Mouse (Mus musculus) embryonic facial prominence, embryonic 14.5 days (tissue): Measurements from ENCODE around the gene Vamp8. TPM values are rescaled to one million over a fixed set of nuclear protein-coding genes. Genes with fewer than 3 reads are reported as not detected.

ENCODE experiments used
- ATAC-seq: fragments of 200-750 bp; cut with Nextera tagmentation; 2 replicates; pipeline ENCODE4 v1.8.0; 2017; ENCODE audit warnings: low read depth, moderate number of reproducible peaks, moderate TSS enrichment
- DNase-seq: peaks from one replicate; pipeline ENCODE4 v3.0.0-alpha.2; 2015; ENCODE audit warnings: low spot score
- H3K27ac ChIP-seq: fragments of 300-500 bp; sonication (generic); replicated peaks from 2 replicates; pipeline ENCODE4 v1.5.1; 2014; ENCODE audit warnings: low read depth, mild to moderate bottlenecking, low read length, moderate library complexity
- H3K27me3 ChIP-seq: fragments of 300-500 bp; sonication (generic); replicated peaks from 2 replicates; pipeline ENCODE4 v1.6.1; 2014; ENCODE audit warnings: low read length; ENCODE audit not compliant: control insufficient read depth, insufficient read depth
- H3K36me3 ChIP-seq: fragments of 300-500 bp; sonication (generic); 2 replicates; pipeline ENCODE4 v1.6.1; 2014; ENCODE audit warnings: low read length, mixed read lengths; ENCODE audit not compliant: control insufficient read depth, insufficient read depth
- H3K4me1 ChIP-seq: fragments of 300-500 bp; sonication (generic); 2 replicates; pipeline ENCODE4 v1.6.1; 2014; ENCODE audit warnings: antibody characterized with exemption, low read length; ENCODE audit not compliant: control insufficient read depth, insufficient read depth
- H3K4me2 ChIP-seq: fragments of 300-500 bp; sonication (generic); 2 replicates; pipeline ENCODE4 v1.6.1; 2014; ENCODE audit warnings: low read depth, mild to moderate bottlenecking, low read length, moderate library complexity, mixed read lengths
- H3K4me3 ChIP-seq: fragments of 300-500 bp; sonication (generic); 2 replicates; pipeline ENCODE4 v1.5.1; 2014; ENCODE audit warnings: low read depth, mild to moderate bottlenecking, low read length
- H3K9ac ChIP-seq: fragments of 300-500 bp; sonication (generic); 2 replicates; pipeline ENCODE4 v1.6.1; 2014; ENCODE audit warnings: low read depth, mild to moderate bottlenecking, low read length, moderate library complexity, mixed read lengths
- H3K9me3 ChIP-seq: fragments of 300-500 bp; sonication (generic); 2 replicates; pipeline ENCODE4 v1.6.1; 2016; ENCODE audit warnings: low read length; ENCODE audit not compliant: control insufficient read depth
- WGBS: fragments of 180-500 bp; shearing (Covaris S2); extraction: QIAGEN DNeasy Blood & Tissue Kit; methylation state at CpG from one replicate; pipeline ENCODE4 v1.1.7; 2014; 5-methylcytosine and 5-hydroxymethylcytosine counted together
- polyA plus RNA-seq: library from polyadenylated mRNA; unstranded; fragments of >200 nt; fragmentation: Nextera tagmentation; extraction: Ambion mirVana; gene quantifications from 2 replicates; pipeline ENCODE4 v1.2.1, GENCODE M21; 2014

The Vamp8 gene
- polyA plus RNA-seq, 1 experiment from 2014 or later, result 144 TPM

GRCm38 (mm10) chr6:72364009-72364408, 26.5 kb downstream of the Vamp8 start:
- DNase-seq, result no peak
- Histone ChIP-seq H3K4me1 (peaks cover 9% of the 10 kb centered on the region), H3K4me2 (no peak overlapping the region), H3K9me3 (no peaks in the 10 kb centered on the region), H3K27ac (no peak overlapping the region), H3K4me3 (no peak overlapping the region), H3K36me3 (peaks cover 17% of the 10 kb centered on the region; the same call in 1 of the 2 replicates), H3K27me3 (no peaks in the 10 kb centered on the region), H3K9ac (0 out of 2 replicates have a peak overlapping the region, but pooled peaks have one; percentile 6)
- ATAC-seq, result no peak
- 49% methylated on average over 7 of the region's 7 CpGs for WGBS

DNA sequence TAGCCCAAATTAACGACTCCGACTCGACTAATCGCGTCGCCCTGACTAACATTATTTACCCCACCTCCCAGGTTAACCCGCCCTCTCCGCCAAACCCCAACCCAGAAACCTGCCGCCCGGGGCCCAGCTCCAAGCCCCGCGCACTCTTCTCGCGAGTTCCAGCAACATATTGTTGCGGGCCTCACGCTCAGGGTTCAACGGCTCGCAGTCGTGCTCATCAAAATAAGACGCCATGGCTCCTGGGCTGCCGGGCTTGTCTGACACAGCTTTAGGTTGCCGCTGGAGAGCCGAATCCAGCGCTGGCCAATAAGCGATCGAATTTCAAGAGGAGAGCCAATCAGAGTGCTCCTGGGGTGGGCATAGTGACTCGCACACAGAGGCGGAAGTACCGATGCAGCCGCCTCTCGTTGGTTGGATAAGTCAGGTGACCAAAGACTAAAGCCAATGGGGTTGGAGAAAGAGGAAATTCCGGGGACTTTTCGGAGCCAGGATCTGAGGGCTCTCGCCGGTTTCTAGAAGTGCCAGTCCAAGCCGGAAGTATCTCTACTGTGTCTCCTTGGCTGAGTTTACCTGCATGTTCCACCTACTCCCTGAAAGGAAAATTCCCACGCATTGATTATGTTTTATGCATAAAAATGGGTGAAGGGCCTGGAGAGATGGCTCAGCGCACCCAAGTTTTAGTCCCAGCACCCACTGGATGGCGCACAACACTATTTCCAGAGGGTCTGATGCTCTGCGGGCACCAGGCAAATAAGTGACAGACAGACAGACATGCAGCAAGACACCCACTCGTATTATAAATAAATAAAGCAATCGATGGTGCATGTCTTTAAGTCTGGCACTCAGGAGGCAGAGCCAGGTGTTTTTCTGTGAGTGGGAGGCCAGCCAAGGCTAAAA, 28.1 kb downstream of the Vamp8 start:
- 1% methylated on average over 42 of the region's 42 CpGs for WGBS
- no peaks in the 10 kb centered on the region for H3K9me3 ChIP-seq
- DNase-seq, result peak; percentile 100
- H3K27ac ChIP-seq, result peak overlapping the region; percentile 77
- peaks cover 29% of the 10 kb centered on the region; the same call in 1 of the 2 replicates for H3K36me3 ChIP-seq
- H3K9ac ChIP-seq, result peak overlapping the region; percentile 75
- peaks cover 9% of the 10 kb centered on the region for H3K4me1 ChIP-seq
- ATAC-seq, result peak; percentile 100
- peak overlapping the region; percentile 70 for H3K4me3 ChIP-seq
- no peaks in the 10 kb centered on the region for H3K27me3 ChIP-seq
- H3K4me2 ChIP-seq, result peak overlapping the region; percentile 75

DNA sequence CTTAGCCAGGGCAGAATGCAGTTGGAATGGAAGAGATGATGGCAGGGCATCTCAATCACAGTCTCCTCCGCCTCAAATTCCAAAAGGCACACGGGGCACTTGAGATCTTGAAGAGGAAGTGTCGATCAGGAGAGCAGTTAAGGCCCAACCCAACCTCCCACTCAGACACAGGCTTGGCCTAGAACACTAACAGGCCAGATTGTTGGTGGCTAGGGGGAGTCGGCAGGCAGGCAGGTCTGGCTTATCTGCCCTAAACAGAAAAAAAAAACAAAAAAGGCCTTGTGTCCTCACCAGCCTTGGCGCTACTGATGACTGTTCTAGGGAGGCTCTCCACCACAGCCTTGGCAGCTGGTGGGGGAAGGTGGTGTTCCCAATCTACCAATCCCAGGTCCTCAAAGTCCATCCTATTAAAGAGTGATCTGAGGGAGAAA, 29.4 kb downstream of the Vamp8 start:
- Histone ChIP-seq H3K27me3 (no peaks in the 10 kb centered on the region), H3K4me3 (peak overlapping the region; percentile 70), H3K9me3 (no peaks in the 10 kb centered on the region), H3K9ac (peak overlapping the region; percentile 75), H3K27ac (no peak overlapping the region), H3K4me1 (peaks cover 13% of the 10 kb centered on the region), H3K4me2 (peak overlapping the region; percentile 75), H3K36me3 (peaks cover 29% of the 10 kb centered on the region; the same call in 1 of the 2 replicates)
- no peak for ATAC-seq
- WGBS, result 58% methylated on average over 5 of the region's 5 CpGs
- DNase-seq, result no peak

DNA sequence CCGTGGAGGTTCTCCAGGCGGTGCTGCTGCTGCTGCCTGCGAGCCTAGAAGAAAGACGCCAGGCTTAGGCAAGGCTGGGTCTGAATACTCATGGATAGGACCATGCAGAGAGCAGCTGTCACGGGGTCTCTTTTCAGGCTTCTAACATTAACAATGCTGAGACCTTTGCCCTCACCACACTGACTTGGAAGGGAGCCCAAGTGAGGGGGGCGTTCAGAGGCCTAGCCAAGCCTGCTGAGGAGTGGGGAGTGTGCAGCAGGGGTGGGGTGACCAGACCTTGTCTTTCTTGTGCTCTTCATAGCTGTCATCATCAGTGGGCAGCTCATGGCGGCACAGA, 29.9 kb downstream of the Vamp8 start:
- ATAC-seq (no peak), DNase-seq (no peak)
- no peak overlapping the region for H3K4me3 ChIP-seq
- H3K4me2 ChIP-seq, result no peak overlapping the region
- H3K4me1 ChIP-seq, result peaks cover 13% of the 10 kb centered on the region
- H3K9ac ChIP-seq, result peak overlapping the region; percentile 8; the same call in 1 of the 2 replicates
- peaks cover 29% of the 10 kb centered on the region; the same call in 1 of the 2 replicates for H3K36me3 ChIP-seq
- no peaks in the 10 kb centered on the region for H3K9me3 ChIP-seq
- H3K27me3 ChIP-seq, result no peaks in the 10 kb centered on the region
- H3K27ac ChIP-seq, result no peak overlapping the region
- 78% methylated on average over 7 of the region's 7 CpGs for WGBS

DNA sequence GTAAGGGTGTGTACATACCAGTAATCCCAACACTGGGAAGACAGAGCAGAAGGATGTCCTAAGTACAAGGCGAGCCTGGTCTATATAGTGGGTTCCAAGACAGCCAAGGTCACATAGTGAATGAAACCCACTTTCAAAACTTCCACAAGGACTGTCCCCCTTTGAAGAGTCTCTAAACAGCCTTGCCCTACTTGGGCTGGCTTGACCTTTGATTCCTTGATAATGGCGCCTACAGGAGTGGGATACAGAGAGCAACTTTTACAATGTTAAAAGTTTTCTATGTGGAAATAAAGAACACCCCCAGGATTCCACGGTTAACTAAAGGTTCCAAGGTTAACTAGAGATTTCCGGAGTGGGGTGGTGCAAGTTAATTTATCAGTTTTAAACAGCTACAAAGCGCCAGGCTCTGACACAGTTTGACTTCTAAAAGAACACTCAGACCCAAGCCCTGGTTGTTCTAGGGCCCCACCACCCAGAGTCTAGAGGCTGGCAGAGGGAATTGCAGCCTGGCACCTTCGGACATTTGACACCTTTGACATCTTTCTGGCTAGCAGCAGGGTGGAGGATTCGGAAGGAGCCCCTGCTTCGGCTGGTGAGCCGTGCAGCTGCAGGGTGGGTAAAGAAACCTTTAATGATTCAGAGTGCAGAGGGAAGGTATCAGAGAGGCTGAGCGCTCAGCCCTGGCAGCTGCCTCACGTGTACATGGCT, 30.5 kb downstream of the Vamp8 start:
- Histone ChIP-seq H3K9me3 (no peaks in the 10 kb centered on the region), H3K27ac (no peak overlapping the region), H3K4me2 (no peak overlapping the region), H3K36me3 (peaks cover 29% of the 10 kb centered on the region; the same call in 1 of the 2 replicates), H3K9ac (peak overlapping the region; percentile 8; the same call in 1 of the 2 replicates), H3K4me1 (peaks cover 13% of the 10 kb centered on the region), H3K4me3 (no peak overlapping the region), H3K27me3 (no peaks in the 10 kb centered on the region)
- ATAC-seq (no peak), DNase-seq (no peak)
- WGBS, result 74% methylated on average over 11 of the region's 11 CpGs

GRCm38 (mm10) chr6:72359343-72359742, 31.2 kb downstream of the Vamp8 start:
- DNase-seq (no peak), ATAC-seq (no peak)
- 66% methylated on average over 2 of the region's 2 CpGs for WGBS
- H3K4me2 ChIP-seq, result no peak overlapping the region
- H3K36me3 ChIP-seq, result peaks cover 29% of the 10 kb centered on the region; the same call in 1 of the 2 replicates
- H3K27ac ChIP-seq, result no peak overlapping the region
- peaks cover 19% of the 10 kb centered on the region for H3K4me1 ChIP-seq
- H3K27me3 ChIP-seq, result no peaks in the 10 kb centered on the region
- no peak overlapping the region for H3K9ac ChIP-seq
- H3K9me3 ChIP-seq, result no peaks in the 10 kb centered on the region
- no peak overlapping the region for H3K4me3 ChIP-seq

GRCm38 (mm10) chr6:72358086-72358764, 32.3 kb downstream of the Vamp8 start:
- WGBS, result 95% methylated on average over 10 of the region's 10 CpGs
- no peak overlapping the region for H3K4me3 ChIP-seq
- H3K9me3 ChIP-seq, result no peaks in the 10 kb centered on the region
- H3K9ac ChIP-seq, result no peak overlapping the region
- H3K4me2 ChIP-seq, result no peak overlapping the region
- H3K4me1 ChIP-seq, result peaks cover 19% of the 10 kb centered on the region
- no peak overlapping the region for H3K27ac ChIP-seq
- no peaks in the 10 kb centered on the region for H3K27me3 ChIP-seq
- no peak for ATAC-seq
- H3K36me3 ChIP-seq, result peaks cover 29% of the 10 kb centered on the region; the same call in 1 of the 2 replicates
- DNase-seq, result no peak
